Mouse (Mus musculus): ENCODE results near the gene Otog. TPM values are rescaled to one million over a fixed set of nuclear protein-coding genes. Genes with fewer than 3 reads are reported as not detected.

Otog gene
- polyA plus RNA-seq, 1 experiment from 2014 or later: not detected

DNA sequence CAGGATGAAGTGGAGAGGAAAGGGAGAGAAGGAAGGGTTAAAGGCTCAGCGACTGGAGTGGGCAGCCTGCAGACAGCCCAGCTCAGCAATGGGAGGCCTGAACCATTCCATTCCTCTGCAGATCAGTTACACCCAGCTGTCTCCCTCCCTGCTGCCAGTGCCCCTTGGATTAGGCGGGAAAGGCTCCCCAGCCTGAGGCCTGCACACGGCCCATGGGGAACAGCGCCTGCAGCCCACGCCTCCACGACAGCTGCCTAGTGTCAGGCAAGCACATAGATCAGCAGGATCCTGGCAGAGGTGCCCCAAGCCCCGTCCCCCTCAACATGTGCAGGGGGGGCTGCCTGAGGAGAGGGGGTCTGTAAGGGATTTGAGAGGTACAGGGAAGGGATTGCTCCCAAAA lies 76.2 kb downstream of the Otog start:
- 6% methylated on average over 7 of the region's 7 CpGs for WGBS
- no peak for TF ChIP-seq CTCF (IDR thresholded peaks at IDR 0.05; ENCODE audit: low read depth)
- H3K4me3 ChIP-seq (replicated peaks; ENCODE audit: low read depth, low read length): no peak overlapping the region
- no peaks in the 10 kb centered on the region for H3K36me3 ChIP-seq (ENCODE audit: insufficient read depth, low read length)
- DNase-seq (ENCODE audit: low spot score): peak; percentile 76
- H3K9ac ChIP-seq (ENCODE audit: low read depth, low read length): no peak overlapping the region
- H3K9me3 ChIP-seq (replicated peaks; ENCODE audit: low read length): no peaks in the 10 kb centered on the region
- H3K4me1 ChIP-seq (replicated peaks; ENCODE audit: insufficient read depth, low read length): 0 out of 2 replicates have a peak, but pooled peaks cover 3% of the 10 kb centered on the region
- ATAC-seq (replicated peaks; ENCODE audit: low FRiP score, low read depth): peak; percentile 80
- no peak overlapping the region for H3K27ac ChIP-seq
- H3K27me3 ChIP-seq (ENCODE audit: insufficient read depth, low read length): no peaks in the 10 kb centered on the region
- H3K4me2 ChIP-seq (ENCODE audit: low read length): no peak overlapping the region

DNA sequence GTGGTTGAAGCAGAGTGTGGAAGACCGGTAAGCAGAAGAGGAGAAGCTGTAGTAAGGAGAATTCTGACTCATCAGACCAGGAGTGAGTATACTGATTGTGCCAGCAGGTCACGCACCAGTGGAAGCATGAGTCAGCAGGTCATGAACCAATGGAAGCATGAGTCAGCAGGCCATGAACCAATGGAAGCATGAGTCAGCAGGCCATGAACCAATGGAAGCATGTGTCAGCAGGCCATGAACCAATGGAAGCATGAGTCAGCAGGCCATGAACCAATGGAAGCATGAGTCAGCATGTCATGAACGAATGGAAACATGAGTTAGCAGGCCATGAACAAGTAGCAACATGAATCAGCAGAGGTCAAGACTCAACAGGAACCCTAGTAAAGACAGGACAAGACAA lies 80.5 kb downstream of the Otog start:
- TF ChIP-seq CTCF (IDR thresholded peaks at IDR 0.05; ENCODE audit: low read depth): no peak
- WGBS: 82% methylated on average over 3 of the region's 3 CpGs
- Histone ChIP-seq H3K36me3 (ENCODE audit: insufficient read depth, low read length) (no peaks in the 10 kb centered on the region), H3K9me3 (replicated peaks; ENCODE audit: low read length) (no peaks in the 10 kb centered on the region), H3K27me3 (ENCODE audit: insufficient read depth, low read length) (no peaks in the 10 kb centered on the region), H3K4me1 (replicated peaks; ENCODE audit: insufficient read depth, low read length) (0 out of 2 replicates have a peak, but pooled peaks cover 3% of the 10 kb centered on the region), H3K9ac (ENCODE audit: low read depth, low read length) (no peak overlapping the region), H3K4me2 (ENCODE audit: low read length) (no peak overlapping the region), H3K27ac (no peak overlapping the region), H3K4me3 (replicated peaks; ENCODE audit: low read depth, low read length) (no peak overlapping the region)
- ATAC-seq (replicated peaks; ENCODE audit: low FRiP score, low read depth) (no peak), DNase-seq (ENCODE audit: low spot score) (no peak)

DNA sequence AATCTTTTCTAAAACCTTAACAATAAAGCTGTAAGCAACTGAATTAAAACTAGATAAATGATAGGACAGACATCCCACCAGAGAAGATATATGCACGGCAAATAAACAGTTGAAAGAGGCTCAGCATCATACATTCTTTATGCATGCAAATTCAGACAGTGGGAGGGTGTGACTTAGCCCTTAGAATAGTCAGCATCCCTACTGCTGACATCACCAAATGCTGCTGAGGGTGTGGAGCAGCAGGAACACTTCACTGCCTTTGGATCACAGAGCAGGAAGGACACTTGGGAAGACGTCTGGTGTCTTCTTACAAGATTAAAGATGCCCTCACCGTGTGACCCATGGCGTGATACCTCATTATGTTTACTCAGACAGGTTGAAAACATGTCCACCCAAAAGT lies 87.1 kb downstream of the Otog start:
- no peak overlapping the region for H3K9ac ChIP-seq (ENCODE audit: low read depth, low read length)
- no peak overlapping the region for H3K4me2 ChIP-seq (ENCODE audit: low read length)
- no peaks in the 10 kb centered on the region for H3K27me3 ChIP-seq (ENCODE audit: insufficient read depth, low read length)
- H3K36me3 ChIP-seq (ENCODE audit: insufficient read depth, low read length): no peaks in the 10 kb centered on the region
- no peak for ATAC-seq (replicated peaks; ENCODE audit: low FRiP score, low read depth)
- WGBS: 42% methylated on average over 4 of the region's 4 CpGs
- H3K9me3 ChIP-seq (replicated peaks; ENCODE audit: low read length): no peaks in the 10 kb centered on the region
- no peaks in the 10 kb centered on the region for H3K4me1 ChIP-seq (replicated peaks; ENCODE audit: insufficient read depth, low read length)
- no peak overlapping the region for H3K4me3 ChIP-seq (replicated peaks; ENCODE audit: low read depth, low read length)
- DNase-seq (ENCODE audit: low spot score): no peak
- TF ChIP-seq CTCF (IDR thresholded peaks at IDR 0.05; ENCODE audit: low read depth): no peak
- no peak overlapping the region for H3K27ac ChIP-seq

DNA sequence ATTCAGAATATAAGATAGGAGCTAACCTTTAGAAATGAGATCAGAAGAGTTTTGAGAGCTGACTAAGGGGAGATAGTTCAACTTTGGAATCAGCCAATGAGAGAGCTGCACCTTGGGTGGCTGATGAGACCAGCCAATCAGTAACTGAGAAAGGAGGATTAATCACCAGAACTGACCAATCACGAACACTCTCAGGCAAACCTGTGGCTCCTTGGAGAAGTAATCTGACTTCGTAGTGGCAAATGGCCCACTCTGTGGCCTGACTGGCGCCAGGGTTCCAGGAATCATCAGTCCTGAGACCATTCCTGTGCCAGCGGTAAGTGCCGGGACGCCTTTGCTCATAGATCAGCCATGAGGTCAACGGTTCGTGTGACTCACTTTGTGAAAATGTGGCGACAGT lies 96.6 kb downstream of the Otog start:
- no peak overlapping the region for H3K4me2 ChIP-seq (ENCODE audit: low read length)
- H3K4me1 ChIP-seq (replicated peaks; ENCODE audit: insufficient read depth, low read length): no peaks in the 10 kb centered on the region
- H3K27me3 ChIP-seq (ENCODE audit: insufficient read depth, low read length): no peaks in the 10 kb centered on the region
- DNase-seq (ENCODE audit: low spot score) (no peak), ATAC-seq (replicated peaks; ENCODE audit: low FRiP score, low read depth) (no peak)
- H3K9ac ChIP-seq (ENCODE audit: low read depth, low read length): no peak overlapping the region
- TF ChIP-seq CTCF (IDR thresholded peaks at IDR 0.05; ENCODE audit: low read depth): no peak
- H3K9me3 ChIP-seq (replicated peaks; ENCODE audit: low read length): no peaks in the 10 kb centered on the region
- no peaks in the 10 kb centered on the region for H3K36me3 ChIP-seq (ENCODE audit: insufficient read depth, low read length)
- WGBS: 87% methylated on average over 9 of the region's 9 CpGs
- no peak overlapping the region for H3K27ac ChIP-seq
- no peak overlapping the region for H3K4me3 ChIP-seq (replicated peaks; ENCODE audit: low read depth, low read length)

DNA sequence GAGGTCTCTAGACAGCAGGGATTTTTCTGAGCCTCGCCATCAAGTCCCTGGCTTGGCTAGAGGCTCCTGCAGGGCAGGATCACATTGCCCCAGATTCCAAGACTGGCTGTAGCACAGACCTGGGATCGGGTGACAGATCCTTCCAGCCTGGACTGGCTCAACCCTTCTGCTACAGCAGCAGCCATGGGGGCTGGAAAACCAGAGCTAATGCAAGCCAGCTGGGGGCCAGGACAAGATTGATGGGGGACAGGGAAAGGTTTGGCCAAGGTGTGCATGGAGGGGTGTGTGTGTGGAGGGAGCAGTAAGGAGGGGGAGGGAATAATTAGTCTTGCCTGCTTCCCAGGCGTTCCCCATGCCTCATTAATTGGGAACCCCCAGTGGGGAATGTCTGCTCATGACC lies 99.0 kb downstream of the Otog start:
- no peak overlapping the region for H3K4me3 ChIP-seq (replicated peaks; ENCODE audit: low read depth, low read length)
- H3K36me3 ChIP-seq (ENCODE audit: insufficient read depth, low read length): no peaks in the 10 kb centered on the region
- no peaks in the 10 kb centered on the region for H3K9me3 ChIP-seq (replicated peaks; ENCODE audit: low read length)
- no peak overlapping the region for H3K27ac ChIP-seq
- H3K9ac ChIP-seq (ENCODE audit: low read depth, low read length): no peak overlapping the region
- H3K4me2 ChIP-seq (ENCODE audit: low read length): no peak overlapping the region
- ATAC-seq (replicated peaks; ENCODE audit: low FRiP score, low read depth) (0 out of 2 replicates have a peak, but pooled peaks have one; percentile 25), DNase-seq (ENCODE audit: low spot score) (peak; percentile 53)
- no peak for TF ChIP-seq CTCF (IDR thresholded peaks at IDR 0.05; ENCODE audit: low read depth)
- H3K4me1 ChIP-seq (replicated peaks; ENCODE audit: insufficient read depth, low read length): no peaks in the 10 kb centered on the region
- WGBS: 9% methylated on average over 3 of the region's 3 CpGs
- no peaks in the 10 kb centered on the region for H3K27me3 ChIP-seq (ENCODE audit: insufficient read depth, low read length)

DNA sequence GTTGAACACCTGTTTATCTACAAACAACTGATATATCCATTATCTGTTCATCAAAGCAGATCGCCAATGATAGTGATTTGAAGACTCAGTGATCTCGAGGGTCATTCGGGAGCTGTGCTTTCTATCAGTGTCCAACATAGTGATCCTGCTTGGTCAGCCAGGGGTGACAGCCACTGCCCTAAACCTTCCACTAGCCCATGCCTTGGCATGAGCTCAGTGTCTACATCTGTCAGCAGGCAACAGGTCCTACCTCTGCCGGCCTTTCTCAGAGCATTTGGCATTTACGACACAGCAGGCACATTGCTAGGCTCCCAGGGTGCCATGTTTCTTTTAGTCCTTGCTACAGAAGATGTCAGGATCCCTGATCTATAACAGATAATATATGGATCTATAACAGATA lies 99.5 kb downstream of the Otog start:
- Histone ChIP-seq H3K36me3 (ENCODE audit: insufficient read depth, low read length) (no peaks in the 10 kb centered on the region), H3K4me1 (replicated peaks; ENCODE audit: insufficient read depth, low read length) (no peaks in the 10 kb centered on the region), H3K9me3 (replicated peaks; ENCODE audit: low read length) (no peaks in the 10 kb centered on the region), H3K27me3 (ENCODE audit: insufficient read depth, low read length) (no peaks in the 10 kb centered on the region), H3K4me2 (ENCODE audit: low read length) (no peak overlapping the region), H3K9ac (ENCODE audit: low read depth, low read length) (no peak overlapping the region), H3K4me3 (replicated peaks; ENCODE audit: low read depth, low read length) (no peak overlapping the region), H3K27ac (no peak overlapping the region)
- DNase-seq (ENCODE audit: low spot score) (peak; percentile 39), ATAC-seq (replicated peaks; ENCODE audit: low FRiP score, low read depth) (no peak; the same call in 1 of the 2 replicates)
- 42% methylated on average over 5 of the region's 5 CpGs for WGBS
- no peak for TF ChIP-seq CTCF (IDR thresholded peaks at IDR 0.05; ENCODE audit: low read depth)

DNA sequence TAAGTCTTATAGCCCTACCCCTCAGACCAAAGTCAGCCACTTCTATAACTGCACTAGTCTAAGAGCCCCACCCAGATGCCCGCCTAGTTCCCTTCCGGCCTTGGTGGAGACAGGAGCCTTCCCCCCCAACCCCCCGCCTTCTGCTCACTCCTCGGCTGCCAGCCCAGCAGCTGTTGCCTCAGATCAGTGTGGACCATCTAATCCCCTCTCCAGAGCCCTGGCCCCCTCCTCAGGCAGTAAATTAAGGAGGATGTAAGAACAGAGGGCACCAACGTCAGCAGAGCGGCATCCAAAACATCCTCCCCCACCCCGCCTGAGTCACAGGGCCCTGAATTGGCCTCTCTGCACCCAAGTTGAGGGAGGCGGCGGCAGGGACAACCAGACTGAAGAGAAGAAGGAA lies 100.7 kb downstream of the Otog start:
- Histone ChIP-seq H3K4me1 (replicated peaks; ENCODE audit: insufficient read depth, low read length) (no peaks in the 10 kb centered on the region), H3K4me3 (replicated peaks; ENCODE audit: low read depth, low read length) (no peak overlapping the region), H3K27me3 (ENCODE audit: insufficient read depth, low read length) (no peaks in the 10 kb centered on the region), H3K9me3 (replicated peaks; ENCODE audit: low read length) (no peaks in the 10 kb centered on the region), H3K4me2 (ENCODE audit: low read length) (no peak overlapping the region), H3K36me3 (ENCODE audit: insufficient read depth, low read length) (no peaks in the 10 kb centered on the region), H3K9ac (ENCODE audit: low read depth, low read length) (no peak overlapping the region), H3K27ac (no peak overlapping the region)
- no peak for DNase-seq (ENCODE audit: low spot score)
- TF ChIP-seq CTCF (IDR thresholded peaks at IDR 0.05; ENCODE audit: low read depth): no peak
- ATAC-seq (replicated peaks; ENCODE audit: low FRiP score, low read depth): no peak
- WGBS: 65% methylated on average over 9 of the region's 9 CpGs
